Mouse (Mus musculus): ENCODE results near the gene Agxt2. TPM values are rescaled to one million over a fixed set of nuclear protein-coding genes. Genes with fewer than 3 reads are reported as not detected.

The Agxt2 gene
- total RNA-seq (2021) = not detected
- long read RNA-seq, experiment 1 = 0 reads
- long read RNA-seq, experiment 2 = 0 reads

DNA sequence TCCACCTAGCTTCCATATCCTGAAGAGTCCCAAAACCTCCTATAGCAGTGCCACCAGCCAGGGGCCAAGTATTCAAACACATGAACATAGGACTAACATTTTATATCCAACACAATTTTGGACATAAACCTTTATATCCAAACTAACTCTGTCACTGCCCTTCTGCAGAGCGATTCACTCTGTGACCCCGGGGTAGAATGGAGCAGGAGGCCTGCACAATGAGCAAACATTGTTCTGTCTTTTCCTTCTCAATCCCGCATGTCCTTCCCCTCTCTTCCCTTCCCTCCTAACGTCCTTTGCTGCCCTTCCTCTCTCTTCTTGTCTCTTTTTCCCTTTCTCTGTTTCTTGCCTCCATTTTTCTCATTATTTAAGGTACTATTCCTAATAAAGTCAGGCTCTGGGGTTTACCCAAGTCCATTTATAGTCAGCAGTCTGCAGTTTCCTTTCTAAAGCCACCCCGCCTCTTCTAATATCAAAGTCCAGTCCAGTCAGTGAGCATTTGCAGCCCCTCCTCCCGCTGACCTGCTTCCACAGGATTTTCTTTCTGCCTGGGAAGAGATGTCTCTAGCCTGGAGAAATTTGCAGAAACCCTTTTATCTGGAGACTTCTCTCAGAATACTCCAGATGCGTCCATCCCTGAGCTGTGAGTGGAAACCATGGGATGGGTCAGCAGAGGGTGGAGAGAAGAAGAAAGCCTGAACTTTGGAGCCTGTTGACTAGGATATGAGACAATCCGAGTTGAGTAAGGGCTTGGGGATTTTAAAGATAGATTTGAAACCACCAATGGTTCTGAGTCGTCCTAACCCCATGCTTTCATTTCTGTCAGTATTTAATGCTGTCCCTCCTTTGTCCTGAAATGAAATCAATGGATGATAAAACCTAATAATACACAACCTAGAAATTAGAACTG lies at the start of gene Agxt2:
Gene Agxt2, plus strand, starts transcription at position 494 of the 910 bp plus-strand sequence.
- no peak within 1 kb of the TSS for H3K27ac ChIP-seq
- H3K4me3 ChIP-seq = no peak within 1 kb of the TSS
- no peak for TF ChIP-seq CTCF (IDR thresholded peaks at IDR 0.05)
- intact Hi-C loops (cut with DNase I) = no loop called here
- no peak for DNase-seq (ENCODE audit: extremely low spot score in 1 of 2, low spot score in 2 of 2)

DNA sequence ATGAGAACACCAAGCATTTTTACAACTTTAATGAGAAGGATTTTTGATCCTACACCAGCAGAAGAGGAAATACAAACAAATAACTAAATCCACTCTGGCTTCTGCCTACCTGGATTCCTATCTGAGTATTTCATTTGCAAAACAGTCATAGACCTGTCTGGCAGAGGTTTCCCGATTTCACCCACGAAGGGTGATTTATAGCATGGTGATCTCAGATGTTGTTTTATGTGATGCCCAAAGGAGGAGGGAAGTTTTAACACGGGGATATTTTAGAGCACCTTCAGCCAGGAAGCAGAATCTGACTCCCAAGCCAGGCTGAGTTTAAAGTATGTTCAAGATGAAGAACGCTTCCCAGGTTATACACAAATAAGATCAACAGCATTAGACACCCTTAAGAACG lies 46.5 kb upstream of the Agxt2 start:
- DNase-seq (ENCODE audit: extremely low spot score in 1 of 2, low spot score in 2 of 2) = no peak
- no peak overlapping the region for H3K4me3 ChIP-seq
- no peak for TF ChIP-seq CTCF (IDR thresholded peaks at IDR 0.05)
- no peak overlapping the region for H3K27ac ChIP-seq
- intact Hi-C loops (cut with DNase I) = no loop called here

DNA sequence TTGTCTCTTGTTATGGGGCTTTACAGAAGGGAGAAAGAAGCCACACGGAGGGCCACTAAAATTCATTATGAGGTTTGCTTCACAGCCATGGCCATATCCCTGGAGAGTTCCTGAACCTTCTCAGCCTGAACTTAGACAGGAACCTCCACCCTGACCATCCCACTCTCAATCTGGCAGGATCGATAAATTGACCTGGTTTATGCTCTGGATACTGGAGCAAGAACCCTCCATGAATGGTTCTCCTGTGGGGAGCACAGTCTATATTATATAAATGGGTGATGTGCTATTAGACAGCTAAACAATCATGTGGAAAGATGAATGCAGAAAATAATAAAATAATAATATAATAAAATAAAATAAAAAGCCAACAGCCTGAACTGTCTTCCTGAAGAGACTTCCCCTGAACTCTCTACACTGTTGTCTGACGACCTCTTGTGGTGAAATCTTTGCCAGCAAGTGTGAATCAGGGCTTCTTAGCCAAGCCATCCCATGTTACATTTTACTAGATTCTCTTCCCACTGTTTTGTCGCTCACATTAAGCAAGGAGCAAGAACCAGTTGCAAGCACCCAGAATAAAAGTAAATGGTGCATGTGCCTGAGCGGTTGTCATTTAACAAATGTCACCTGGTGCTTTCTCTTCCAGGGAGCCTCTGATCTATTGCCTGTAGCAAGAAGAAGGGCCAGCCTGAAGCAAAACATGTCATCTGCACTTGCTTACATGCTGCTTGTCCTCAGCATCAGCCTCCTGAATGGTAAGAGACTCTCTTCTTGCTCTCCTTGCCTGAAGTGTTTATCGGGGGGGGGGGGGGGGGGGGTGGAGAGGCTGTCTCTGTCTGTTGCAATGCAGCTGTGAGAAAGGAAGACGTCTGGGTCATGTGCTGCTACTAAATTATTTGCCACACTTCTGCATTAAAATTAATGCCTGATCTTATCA lies 44.5 kb upstream of the Agxt2 start:
- intact Hi-C loops (cut with DNase I) = loop anchor here (1.0 kb wide), 1 partner anchor 858 kb away; no protein-coding TSS in a partner anchor
- TF ChIP-seq CTCF (IDR thresholded peaks at IDR 0.05) = peak; percentile 75
- H3K27ac ChIP-seq = no peak overlapping the region
- peak; percentile 48 to 58 for DNase-seq (ENCODE audit: extremely low spot score in 1 of 2, low spot score in 2 of 2)
- no peak overlapping the region for H3K4me3 ChIP-seq

DNA sequence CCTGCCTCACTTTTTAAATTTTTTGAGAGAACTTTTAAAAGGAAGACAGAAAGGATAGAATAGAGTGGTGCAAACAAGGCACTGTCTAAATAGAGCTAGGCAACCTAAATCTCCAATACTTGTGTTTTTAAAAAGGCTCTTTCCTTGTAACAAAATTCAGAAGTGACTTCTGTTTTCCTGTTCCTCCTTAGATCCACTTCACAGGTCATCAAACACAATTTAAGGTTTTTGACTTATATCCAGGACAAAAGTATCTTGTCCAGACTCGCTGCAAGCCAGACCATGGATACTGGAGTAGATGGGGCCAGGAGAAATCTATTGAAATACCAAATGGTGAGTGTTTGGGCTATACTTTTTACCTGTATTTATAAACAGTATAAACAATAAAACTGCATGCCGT lies 33.3 kb upstream of the Agxt2 start, which contains the start of gene Gm21973:
Gene Gm21973, plus strand, starts transcription at position 301 of the 400 bp plus-strand sequence.
- intact Hi-C loops (cut with DNase I) = no loop called here
- no peak for TF ChIP-seq CTCF (IDR thresholded peaks at IDR 0.05)
- no peak within 1 kb of the TSS for H3K27ac ChIP-seq
- H3K4me3 ChIP-seq = no peak within 1 kb of the TSS
- no peak for DNase-seq (ENCODE audit: extremely low spot score in 1 of 2, low spot score in 2 of 2)

DNA sequence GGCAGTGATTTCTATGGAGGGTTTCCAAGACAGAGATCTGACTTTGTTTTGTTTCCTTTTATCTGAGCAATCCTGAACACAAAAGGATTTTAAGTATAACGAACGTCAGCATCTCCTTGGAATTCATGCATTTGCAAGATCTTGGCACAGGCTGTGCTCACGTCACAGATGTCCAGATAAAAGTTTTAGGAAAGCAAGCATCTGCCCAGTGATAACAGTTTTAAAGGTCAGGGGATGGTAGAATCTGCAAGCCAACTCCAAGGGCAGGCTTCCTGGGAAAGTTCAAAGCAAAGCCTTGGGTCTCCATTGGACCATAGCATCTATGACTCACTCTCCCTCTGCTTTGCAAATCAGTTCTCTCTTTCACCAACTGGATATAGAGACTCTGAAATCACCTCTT lies 27.7 kb upstream of the Agxt2 start:
- intact Hi-C loops (cut with DNase I) = no loop called here
- TF ChIP-seq CTCF (IDR thresholded peaks at IDR 0.05) = no peak
- no peak for DNase-seq (ENCODE audit: extremely low spot score in 1 of 2, low spot score in 2 of 2)
- Histone ChIP-seq H3K4me3 (no peak overlapping the region), H3K27ac (no peak overlapping the region)

DNA sequence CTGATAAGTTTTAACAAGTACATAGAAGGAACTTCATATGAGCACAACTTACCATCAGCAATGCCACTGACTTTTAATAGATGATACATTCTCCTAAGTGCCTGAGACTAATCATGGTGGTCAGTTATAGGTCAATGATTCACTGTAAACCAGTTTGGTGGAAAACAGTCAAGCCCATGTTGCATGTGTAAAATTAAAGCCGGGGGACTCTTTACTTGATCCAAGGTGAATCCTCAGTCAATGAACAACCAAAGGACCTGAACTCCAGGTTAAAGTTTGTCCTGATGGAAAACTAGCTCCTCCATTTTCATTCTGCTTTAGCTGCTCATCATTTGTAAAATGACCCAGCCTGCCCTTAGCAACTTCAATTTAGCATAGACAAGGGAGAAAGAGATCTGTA lies 25.8 kb upstream of the Agxt2 start:
- intact Hi-C loops (cut with DNase I) = no loop called here
- H3K27ac ChIP-seq = no peak overlapping the region
- no peak for DNase-seq (ENCODE audit: extremely low spot score in 1 of 2, low spot score in 2 of 2)
- no peak for TF ChIP-seq CTCF (IDR thresholded peaks at IDR 0.05)
- H3K4me3 ChIP-seq = no peak overlapping the region

DNA sequence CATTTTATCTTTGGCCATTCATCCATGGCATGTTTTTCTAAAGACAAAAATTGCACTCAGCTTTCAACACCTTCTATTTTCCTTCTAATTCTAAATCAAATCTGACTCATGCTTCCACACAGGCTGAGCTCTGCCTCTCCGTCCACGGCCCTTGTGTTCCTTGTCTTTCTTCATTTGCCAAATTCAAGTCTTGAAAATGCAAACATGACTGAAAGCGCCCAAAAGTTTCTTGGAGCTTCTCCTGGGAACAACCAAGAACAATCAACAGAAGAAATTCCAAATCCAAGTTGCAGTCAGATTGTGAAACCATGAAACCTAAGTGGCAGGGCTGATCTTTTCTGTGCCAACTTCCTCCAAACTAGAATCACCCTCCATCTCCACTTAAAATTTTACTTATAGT lies 19.7 kb upstream of the Agxt2 start:
- DNase-seq (ENCODE audit: extremely low spot score in 1 of 2, low spot score in 2 of 2) = no peak
- no peak for TF ChIP-seq CTCF (IDR thresholded peaks at IDR 0.05)

DNA sequence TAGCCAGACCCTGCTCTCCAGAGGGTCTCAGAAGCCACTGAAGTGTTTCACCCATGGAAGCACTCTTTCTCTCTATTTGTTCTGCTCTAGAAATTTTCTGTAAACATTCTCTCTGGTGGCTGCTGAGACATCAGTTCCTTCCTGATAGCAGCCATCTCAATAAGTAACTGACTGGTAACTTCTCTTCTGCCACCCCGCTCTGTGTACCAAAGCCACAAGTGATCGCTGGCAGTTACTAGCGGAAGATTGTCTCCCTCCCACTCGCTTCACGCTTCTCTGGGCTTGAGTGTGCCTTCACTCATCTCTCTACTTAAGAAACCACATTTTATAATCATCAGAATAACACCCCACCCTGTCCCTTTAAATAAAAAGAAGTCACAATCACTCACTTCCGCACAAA lies 11.3 kb upstream of the Agxt2 start:
- Histone ChIP-seq H3K27ac (no peak overlapping the region), H3K4me3 (no peak overlapping the region)
- intact Hi-C loops (cut with DNase I) = no loop called here
- DNase-seq (ENCODE audit: extremely low spot score in 1 of 2, low spot score in 2 of 2) = no peak
- no peak for TF ChIP-seq CTCF (IDR thresholded peaks at IDR 0.05)

More for the DNA sequence above, 19.7 kb upstream of the Agxt2 start:
- intact Hi-C loops (cut with DNase I) = no loop called here
- Histone ChIP-seq H3K4me3 (no peak overlapping the region), H3K27ac (no peak overlapping the region)

DNA sequence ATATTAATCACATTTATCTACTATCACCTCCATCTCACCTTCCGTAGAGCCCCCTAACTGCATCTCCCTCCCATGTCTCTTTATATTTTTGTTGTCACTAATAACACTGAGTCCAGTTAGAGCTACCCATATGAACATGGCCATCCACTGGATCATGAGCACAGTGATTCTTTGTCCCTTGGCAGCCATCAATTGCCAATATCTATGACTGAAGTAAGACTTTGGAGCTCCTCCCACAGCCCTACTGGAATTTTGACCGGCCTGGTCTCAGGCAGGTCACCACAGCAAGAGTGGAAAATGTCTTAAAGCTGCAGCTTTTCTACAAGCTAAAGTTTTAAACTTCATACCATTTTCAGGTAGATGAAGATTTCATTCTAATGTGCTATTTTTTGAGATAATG lies 8.0 kb downstream of the Agxt2 start:
- Histone ChIP-seq H3K4me3 (no peak overlapping the region), H3K27ac (no peak overlapping the region)
- intact Hi-C loops (cut with DNase I) = no loop called here
- no peak for DNase-seq (ENCODE audit: extremely low spot score in 1 of 2, low spot score in 2 of 2)
- no peak for TF ChIP-seq CTCF (IDR thresholded peaks at IDR 0.05)

DNA sequence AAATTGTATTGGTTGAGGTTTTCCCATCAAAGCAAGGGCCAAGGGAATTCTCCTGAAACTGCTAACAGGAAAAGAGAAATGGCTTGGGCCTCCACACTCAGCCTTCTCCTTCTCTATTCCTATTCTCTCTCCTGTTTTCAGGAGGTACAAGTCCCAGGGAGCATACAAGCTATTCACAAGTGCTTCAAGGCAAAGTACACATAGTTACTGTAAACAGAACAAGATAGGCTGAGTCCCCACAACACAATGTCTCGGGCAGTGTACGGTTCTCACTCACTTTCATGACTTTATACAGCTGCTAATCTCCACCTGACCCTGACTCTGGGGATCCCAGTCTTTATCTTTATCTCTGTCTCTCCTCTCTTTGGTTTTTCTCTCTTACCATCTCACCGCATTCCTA lies 17.1 kb downstream of the Agxt2 start:
- no peak overlapping the region for H3K27ac ChIP-seq
- no peak for DNase-seq (ENCODE audit: extremely low spot score in 1 of 2, low spot score in 2 of 2)
- H3K4me3 ChIP-seq = no peak overlapping the region
- intact Hi-C loops (cut with DNase I) = no loop called here
- no peak for TF ChIP-seq CTCF (IDR thresholded peaks at IDR 0.05)

DNA sequence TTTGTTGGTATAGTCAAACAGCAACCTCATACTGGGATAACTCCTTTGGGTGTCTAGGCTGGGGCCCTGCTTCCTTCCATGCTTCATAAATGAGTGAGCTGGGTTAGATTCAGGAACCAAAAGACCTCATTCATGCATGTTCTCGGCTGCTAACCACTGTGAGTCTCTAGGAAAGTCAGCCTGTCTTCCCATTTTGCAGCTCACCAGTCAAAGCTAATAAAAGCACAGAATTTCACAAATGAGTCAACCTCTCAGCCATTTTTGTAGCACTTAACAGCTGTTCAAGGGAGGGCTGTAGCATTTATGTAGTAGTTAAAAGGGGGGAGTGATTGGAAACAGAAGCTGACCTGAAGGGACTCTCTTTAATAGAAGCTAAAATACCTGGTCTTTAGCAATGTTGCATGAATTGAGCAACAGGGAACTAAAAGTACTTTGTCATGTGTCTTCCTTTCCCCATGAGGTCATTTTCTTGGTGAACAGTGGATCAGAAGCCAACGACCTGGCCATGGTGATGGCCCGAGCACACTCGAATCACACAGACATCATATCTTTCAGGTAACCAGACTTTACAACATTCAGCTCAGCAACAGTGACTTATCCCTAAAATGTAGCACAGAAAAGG lies 20.1 kb downstream of the Agxt2 start:
- TF ChIP-seq CTCF (IDR thresholded peaks at IDR 0.05) = no peak
- intact Hi-C loops (cut with DNase I) = no loop called here
- DNase-seq (ENCODE audit: extremely low spot score in 1 of 2, low spot score in 2 of 2) = no peak
- H3K4me3 ChIP-seq = no peak overlapping the region
- H3K27ac ChIP-seq = no peak overlapping the region
